Mouse (Mus musculus) ES-E14 (cell line): ENCODE data around the gene Lrch4.

ENCODE experiments used
- MAFK ChIP-seq: IDR thresholded peaks from 2 replicates; pipeline ENCODE4 v1.6.1; 2014; ENCODE audit warnings: mild to moderate bottlenecking, low read depth, low read length, inconsistent platforms; ENCODE audit not compliant: insufficient read depth
- ZC3H11A ChIP-seq: IDR thresholded peaks from 2 replicates; pipeline ENCODE4 v1.6.1; 2012; ENCODE audit warnings: low read depth, mild to moderate bottlenecking, inconsistent platforms, low read length, borderline replicate concordance

GRCm38 (mm10) chr5:137645652-137646091 lies 16.8 kb downstream of the Lrch4 start, which contains the start of gene Irs3:
- TF ChIP-seq ZC3H11A (no peak), MAFK (no peak)
